Mouse (Mus musculus) testis, adult 2 months (tissue): Measurements from ENCODE around the gene 9430097D07Rik. TPM values are rescaled to one million over a fixed set of nuclear protein-coding genes. Genes with fewer than 3 reads are reported as not detected.

Experiments used
- H3K27ac ChIP-seq: fragments of 200-500 bp; 2 replicates; pipeline ENCODE4 v1.5.1; 2012; ENCODE audit warnings: low read depth, low read length; ENCODE audit not compliant: control insufficient read depth, insufficient read depth
- H3K27me3 ChIP-seq: fragments of 200-500 bp; 2 replicates; pipeline ENCODE4 v1.6.1; 2012; ENCODE audit warnings: mild to moderate bottlenecking, low read length, moderate library complexity; ENCODE audit not compliant: control insufficient read depth, insufficient read depth
- H3K36me3 ChIP-seq: fragments of 200-500 bp; 2 replicates; pipeline ENCODE4 v1.6.1; 2012; ENCODE audit warnings: mild to moderate bottlenecking, low read length; ENCODE audit not compliant: control insufficient read depth, insufficient read depth
- H3K4me1 ChIP-seq: fragments of 200-500 bp; 2 replicates; pipeline ENCODE4 v1.6.1; 2012; ENCODE audit warnings: low read length; ENCODE audit not compliant: control insufficient read depth, insufficient read depth
- H3K4me3 ChIP-seq: fragments of 200-500 bp; 2 replicates; pipeline ENCODE4 v1.5.1; 2012; ENCODE audit warnings: low read depth, mild to moderate bottlenecking, low read length, moderate library complexity, mixed read lengths; ENCODE audit not compliant: control insufficient read depth
- CTCF ChIP-seq: fragments of 200-500 bp; IDR thresholded peaks from 2 replicates; pipeline ENCODE4 v1.5.1; 2012; ENCODE audit warnings: low read depth, mild to moderate bottlenecking, inconsistent platforms, low read length, moderate library complexity; ENCODE audit not compliant: control insufficient read depth, insufficient read depth, insufficient replicate concordance
- POLR2A ChIP-seq: fragments of 200-500 bp; IDR thresholded peaks from 2 replicates; pipeline ENCODE4 v1.6.1; 2012; ENCODE audit warnings: low read depth, mild to moderate bottlenecking, inconsistent platforms, low read length, moderate library complexity; ENCODE audit not compliant: control insufficient read depth
- polyA plus RNA-seq: library from polyadenylated mRNA; depleted of rRNA; stranded (reverse); fragments of >200 nt; gene quantifications from 2 replicates; pipeline ENCODE4 v1.2.3, GENCODE M21; 2012

9430097D07Rik gene
- polyA plus RNA-seq, 1 experiment: 2.3 TPM

DNA sequence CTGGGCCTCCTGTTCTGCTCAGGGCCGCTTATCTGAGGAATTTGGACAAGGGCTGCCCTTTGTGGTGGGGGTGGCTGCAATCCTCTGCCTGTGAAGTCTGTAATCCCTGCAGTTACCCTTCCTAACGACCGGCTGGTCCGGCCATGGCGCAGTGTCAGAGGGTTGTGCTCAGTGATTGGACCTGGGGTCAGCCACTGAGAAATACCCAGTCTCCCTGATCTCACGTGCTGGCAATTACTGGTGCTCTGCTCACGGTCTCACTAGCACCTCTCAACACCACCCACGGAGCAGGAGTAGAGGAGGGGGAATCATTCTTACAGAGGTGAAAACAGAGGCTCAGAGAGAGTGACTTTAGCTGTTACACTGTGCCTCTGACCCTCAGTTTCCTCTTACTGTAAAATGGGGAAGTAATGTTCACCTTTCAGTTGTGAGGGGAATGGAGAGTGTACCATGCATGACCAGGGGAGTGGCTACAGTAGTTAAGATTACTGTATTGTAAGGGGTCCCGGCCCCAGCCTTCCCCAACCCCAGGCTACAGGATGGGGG is 38.1 kb downstream of the 9430097D07Rik start:
- peaks cover 26% of the 10 kb centered on the region for H3K4me1 ChIP-seq
- H3K27me3 ChIP-seq: no peaks in the 10 kb centered on the region
- H3K36me3 ChIP-seq: no peaks in the 10 kb centered on the region
- peak overlapping the region; percentile 73 for H3K27ac ChIP-seq
- TF ChIP-seq POLR2A (peak; percentile 32; the same call in 1 of the 2 replicates), CTCF (no peak)
- H3K4me3 ChIP-seq: peak overlapping the region; percentile 90

DNA sequence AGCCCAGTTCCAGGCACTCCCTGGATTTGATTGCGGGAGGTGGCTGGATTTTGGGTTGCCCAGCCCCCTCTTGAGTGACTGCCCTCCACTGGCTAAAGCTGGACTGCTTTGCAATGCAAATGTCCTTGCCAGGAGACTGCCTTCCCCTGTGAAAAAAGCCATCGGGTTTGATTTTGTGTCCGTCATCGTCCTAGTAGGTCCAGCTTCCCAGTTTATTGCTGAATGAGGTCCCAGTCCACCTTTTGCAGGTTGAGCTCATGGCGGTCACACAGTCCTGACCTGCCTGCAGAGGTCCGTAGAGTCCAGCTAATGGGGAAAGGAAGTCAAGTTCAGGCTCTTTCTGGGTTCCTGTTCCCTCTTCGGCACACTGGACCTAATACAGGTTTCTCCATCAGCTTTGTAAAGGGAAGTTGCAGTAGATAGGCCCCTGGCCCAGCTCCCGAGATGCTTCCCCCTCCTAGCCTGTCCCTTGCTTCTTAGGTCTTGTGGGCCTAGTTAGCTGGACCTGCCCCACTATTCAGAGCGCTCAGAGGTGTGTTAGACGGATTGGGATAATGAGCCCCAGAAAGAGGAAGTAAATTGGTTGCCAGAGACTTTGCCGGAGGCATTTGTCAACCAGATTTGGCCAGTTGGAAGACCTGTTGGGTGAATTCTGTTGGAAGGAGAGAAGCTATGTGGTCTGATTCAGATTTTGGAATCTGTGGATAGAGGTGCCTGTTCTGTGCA is 38.7 kb downstream of the 9430097D07Rik start:
- H3K4me1 ChIP-seq: peaks cover 25% of the 10 kb centered on the region
- no peaks in the 10 kb centered on the region for H3K36me3 ChIP-seq
- no peaks in the 10 kb centered on the region for H3K27me3 ChIP-seq
- H3K4me3 ChIP-seq: peak overlapping the region; percentile 90
- TF ChIP-seq POLR2A (no peak), CTCF (no peak)
- peak overlapping the region; percentile 73 for H3K27ac ChIP-seq

DNA sequence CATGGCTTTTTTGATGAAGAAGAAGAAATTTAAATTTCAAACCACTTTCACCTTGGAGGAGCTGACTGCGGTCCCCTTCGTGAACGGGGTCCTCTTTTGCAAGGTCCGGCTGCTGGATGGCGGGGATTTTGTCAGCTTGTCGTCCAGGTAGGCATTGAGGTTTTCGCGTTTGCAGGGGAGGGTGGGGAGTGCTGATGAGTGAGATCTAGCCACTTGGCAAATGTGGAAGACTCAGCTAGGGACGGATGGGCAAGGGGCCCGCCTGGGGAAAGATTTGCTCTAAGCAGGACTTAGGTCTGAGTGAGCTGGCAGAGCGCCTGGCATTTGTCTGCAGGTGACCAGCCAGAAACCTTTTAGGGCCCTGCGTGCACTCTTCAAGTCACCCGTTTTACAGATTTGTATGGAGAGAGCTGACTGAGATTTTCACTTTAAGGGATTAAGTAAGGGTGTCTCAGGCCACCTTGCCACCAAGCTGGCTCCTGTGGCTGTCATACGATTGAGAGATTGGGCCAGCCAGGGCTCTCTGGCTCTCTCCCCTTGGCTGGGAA is 39.3 kb downstream of the 9430097D07Rik start:
- Histone ChIP-seq H3K4me1 (peaks cover 23% of the 10 kb centered on the region), H3K27ac (peak overlapping the region; percentile 73), H3K27me3 (no peaks in the 10 kb centered on the region), H3K4me3 (peak overlapping the region; percentile 90), H3K36me3 (no peaks in the 10 kb centered on the region)
- TF ChIP-seq POLR2A (no peak), CTCF (no peak)

DNA sequence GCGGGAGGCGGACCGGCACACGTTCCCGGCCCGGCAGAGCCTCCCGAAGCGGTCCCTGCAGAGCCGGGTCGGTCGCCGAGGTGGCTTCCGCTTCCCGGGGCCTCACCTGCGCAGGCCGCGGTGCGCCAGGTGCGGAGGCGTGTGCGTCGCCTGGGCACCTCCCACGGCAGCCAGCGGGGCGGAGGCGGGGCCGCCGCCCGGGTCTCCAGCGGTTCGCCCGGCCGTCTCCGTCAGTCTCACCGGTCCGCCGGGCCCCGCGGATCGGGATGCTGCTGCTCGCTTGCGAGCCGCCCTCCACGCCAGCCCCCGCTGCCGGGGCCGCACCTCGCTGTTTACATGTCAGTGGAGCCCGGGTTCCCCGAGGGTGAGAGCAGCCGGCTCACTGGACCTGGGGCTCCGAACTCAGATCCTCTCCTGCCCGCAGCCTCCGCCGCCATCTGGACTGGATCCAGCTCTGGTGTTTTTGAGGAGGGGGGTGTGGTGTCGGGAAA is 39.9 kb downstream of the 9430097D07Rik start:
- Histone ChIP-seq H3K36me3 (no peaks in the 10 kb centered on the region), H3K27ac (peak overlapping the region; percentile 73), H3K27me3 (no peaks in the 10 kb centered on the region), H3K4me3 (peak overlapping the region; percentile 90), H3K4me1 (peaks cover 22% of the 10 kb centered on the region)
- TF ChIP-seq CTCF: no peak
- no peak for TF ChIP-seq POLR2A

DNA sequence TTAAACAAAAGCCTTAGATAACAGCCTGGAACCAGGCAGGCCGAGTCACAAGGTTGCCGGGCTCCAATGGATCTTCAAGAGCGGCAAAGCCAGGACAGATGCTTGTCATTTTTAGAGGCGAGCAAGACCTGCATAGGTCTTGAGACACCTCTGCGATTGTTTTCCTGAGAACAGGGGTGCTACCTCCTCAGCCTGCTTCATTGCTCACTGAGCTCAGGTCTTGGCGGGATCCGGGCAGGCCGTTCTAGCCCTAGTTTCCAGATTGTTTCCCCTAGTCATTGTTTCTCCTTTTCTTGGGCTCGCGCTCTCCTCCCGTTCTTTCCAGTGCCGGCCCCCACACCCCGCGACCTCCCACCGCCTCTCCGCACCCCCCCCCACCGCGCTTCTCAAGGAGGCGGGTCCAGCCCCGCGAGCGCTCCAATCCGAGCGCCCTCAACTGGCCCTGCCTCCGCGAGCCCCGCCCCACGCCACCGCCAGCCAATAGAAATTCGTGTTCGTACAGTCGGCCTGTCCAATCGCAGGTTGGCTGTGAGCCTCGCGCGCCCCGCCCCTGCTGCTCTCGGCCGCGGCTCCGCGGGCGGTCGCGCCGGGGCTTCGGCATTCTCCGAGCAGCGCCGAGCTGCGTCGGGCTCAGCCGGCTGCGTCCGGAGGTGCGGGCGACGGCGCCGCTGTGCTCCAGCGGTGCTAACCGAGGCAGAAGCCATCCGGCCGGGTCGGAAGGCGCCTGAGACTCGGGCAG is 40.6 kb downstream of the 9430097D07Rik start, which contains the start of gene Fam102a:
TSS of gene Fam102a (plus strand) at position 600 of the 739 bp plus-strand sequence.
- H3K27me3 ChIP-seq: no peaks in the 10 kb centered on the region
- H3K4me1 ChIP-seq: peaks cover 22% of the 10 kb centered on the region
- peak within 1 kb of the TSS; percentile 73 for H3K27ac ChIP-seq
- H3K36me3 ChIP-seq: no peaks in the 10 kb centered on the region
- no peak for TF ChIP-seq CTCF
- peak; percentile 75 for TF ChIP-seq POLR2A
- H3K4me3 ChIP-seq: peak within 1 kb of the TSS; percentile 90

DNA sequence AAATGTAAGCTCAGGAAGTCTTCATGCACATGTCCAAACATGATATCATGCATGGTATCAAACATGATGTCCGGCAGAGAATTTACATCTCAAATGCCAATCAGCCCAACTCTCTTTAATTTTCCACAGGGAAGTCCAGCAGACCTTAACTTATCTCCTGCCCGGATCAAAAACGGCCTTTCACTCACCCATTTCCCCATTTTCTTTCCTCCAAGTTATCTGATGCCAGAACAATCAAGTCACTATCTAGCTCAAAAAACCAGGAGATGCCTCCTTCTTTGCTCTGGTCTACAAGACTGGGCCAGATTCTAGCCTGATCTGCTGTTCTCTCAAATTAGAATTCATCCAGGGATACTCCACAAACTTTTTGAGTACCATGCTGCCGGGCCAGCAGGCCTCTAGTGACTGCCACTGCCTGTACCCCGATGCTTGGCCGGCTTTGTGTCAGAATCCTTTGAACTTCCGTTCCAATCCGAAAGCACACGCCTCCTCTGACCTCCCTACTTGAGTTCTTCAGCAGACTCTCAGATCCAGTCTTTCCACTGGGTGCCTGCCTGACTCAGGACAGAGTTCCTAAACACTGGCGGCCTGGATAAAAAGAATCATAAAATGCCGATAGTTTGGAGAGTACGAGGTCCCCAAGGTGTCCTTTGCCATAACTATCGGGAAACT is 41.3 kb downstream of the 9430097D07Rik start:
- H3K27ac ChIP-seq: peak overlapping the region; percentile 64
- peaks cover 22% of the 10 kb centered on the region for H3K4me1 ChIP-seq
- H3K27me3 ChIP-seq: no peaks in the 10 kb centered on the region
- H3K4me3 ChIP-seq: peak overlapping the region; percentile 64
- TF ChIP-seq CTCF (no peak), POLR2A (no peak)
- no peaks in the 10 kb centered on the region for H3K36me3 ChIP-seq

DNA sequence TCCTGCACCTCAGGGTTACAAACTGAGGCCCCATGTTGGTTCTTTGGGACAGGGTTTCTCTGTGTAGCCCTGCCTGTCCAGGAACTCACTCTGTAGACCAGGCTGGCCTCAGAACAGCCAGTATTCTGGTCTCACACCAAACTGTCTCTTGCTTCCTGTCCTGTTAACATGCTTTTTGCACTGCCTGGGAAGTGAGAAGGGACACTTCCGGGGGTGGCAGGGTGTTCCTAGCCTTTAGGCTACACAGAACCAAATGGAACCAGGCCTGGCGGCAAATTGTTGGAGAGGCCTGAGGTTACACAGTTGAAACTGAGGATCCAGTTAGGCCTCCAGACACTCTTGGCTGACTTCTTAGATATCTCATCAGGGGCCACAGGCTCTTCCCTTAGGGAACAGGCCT is 42.3 kb downstream of the 9430097D07Rik start:
- H3K36me3 ChIP-seq: no peaks in the 10 kb centered on the region
- no peak overlapping the region for H3K4me3 ChIP-seq
- TF ChIP-seq CTCF: no peak
- peaks cover 21% of the 10 kb centered on the region for H3K4me1 ChIP-seq
- no peak overlapping the region for H3K27ac ChIP-seq
- H3K27me3 ChIP-seq: no peaks in the 10 kb centered on the region
